Mouse (Mus musculus): ENCODE results near the gene Galnt14. TPM values are rescaled to one million over a fixed set of nuclear protein-coding genes. Genes with fewer than 3 reads are reported as not detected.

The Galnt14 gene
- total RNA-seq, 2 experiments from 2014 or later, result 19.4 to 21.8 TPM

DNA sequence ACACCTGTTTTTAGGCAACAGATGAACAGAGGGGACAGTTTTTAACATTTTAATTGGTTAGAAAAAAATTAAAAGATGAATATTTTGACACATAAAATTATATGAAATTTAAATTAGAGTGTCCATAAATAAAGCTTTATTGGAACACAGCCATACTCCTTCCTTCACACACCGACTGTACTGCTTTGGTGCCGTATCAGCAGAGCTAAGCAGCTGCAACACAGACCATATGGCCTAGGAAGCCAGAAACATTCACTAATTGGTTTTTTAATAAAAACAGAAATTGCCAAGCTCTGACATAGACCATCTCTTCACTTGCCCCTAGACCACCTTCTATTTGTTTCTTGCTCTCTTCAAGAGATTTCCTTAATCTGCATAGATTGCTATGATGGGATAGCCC is 40.2 kb downstream of the Galnt14 start:
- no peak for DNase-seq (ENCODE audit: low spot score in 2 of 2)

DNA sequence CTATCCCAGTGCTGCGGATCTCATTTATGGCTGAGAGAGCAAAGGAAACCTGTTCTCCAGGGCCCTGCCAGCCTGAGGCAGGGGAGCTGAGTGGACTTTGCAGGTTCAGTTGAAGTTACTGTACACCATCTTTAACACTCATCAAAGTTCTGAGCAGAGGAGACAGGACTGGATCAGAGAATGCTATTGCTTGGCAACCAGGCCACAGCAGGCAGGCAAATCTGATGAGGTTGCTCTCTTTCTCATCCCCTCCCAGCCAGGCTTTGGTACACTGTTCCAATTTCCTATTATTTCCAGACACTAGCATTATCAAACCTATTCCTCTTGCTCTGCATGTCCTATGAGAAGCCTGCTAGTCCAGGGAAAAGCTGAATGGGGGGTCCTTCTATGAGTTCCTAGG is 41.3 kb downstream of the Galnt14 start:
- DNase-seq (ENCODE audit: low spot score in 2 of 2), result no peak

DNA sequence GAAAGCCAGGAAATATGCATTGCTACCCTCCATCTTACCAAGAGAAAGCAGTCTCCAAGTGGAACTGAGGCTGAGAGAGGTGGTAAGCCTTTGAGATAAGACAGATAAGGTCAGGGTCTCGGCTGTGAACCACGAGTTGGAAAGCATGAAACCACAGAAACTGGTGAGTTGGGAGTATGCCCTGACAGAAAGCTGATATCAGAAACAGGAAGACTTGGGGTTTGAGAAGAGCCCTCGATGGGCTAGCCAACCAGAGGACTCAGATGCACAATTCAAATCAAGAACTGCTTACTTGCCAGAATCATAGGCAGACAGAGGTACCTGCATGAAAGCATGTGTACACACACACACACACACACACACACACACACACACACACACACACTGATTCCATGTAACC is 47.0 kb downstream of the Galnt14 start:
- DNase-seq (ENCODE audit: low spot score in 2 of 2), result no peak

DNA sequence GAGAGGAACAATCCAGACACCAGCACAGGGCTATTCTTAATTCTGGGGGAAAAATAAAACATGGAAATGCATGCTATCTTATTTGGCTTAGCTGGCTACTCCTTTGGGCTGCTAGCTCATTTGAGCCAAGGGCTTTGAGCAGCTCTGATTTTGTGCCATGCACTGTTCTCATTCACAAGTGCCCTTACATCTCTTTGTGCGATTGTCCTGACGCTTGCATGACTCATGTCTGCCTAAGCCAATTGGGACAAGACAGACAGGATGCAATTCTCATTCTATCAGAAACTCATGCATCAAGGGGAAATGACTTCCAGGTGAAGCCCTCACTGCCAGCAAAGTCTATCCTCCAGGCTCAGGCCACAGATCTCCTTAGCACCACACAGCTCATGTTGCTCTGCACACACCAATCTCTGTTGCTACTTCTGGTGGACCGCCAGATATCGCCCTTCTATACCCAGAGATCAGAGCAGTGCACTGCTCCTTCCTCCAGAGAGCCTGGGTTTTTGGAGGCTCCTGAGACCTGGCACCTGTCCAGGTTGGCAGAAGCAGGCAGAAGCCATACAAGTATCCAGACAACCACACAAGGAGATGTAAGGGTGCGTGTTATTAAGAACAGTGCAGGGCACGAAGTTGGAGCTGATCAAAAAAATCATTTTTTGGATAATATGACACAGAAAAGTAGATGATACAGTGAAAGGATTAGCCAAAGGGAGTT is 51.4 kb downstream of the Galnt14 start:
- DNase-seq (ENCODE audit: low spot score in 2 of 2), result no peak

DNA sequence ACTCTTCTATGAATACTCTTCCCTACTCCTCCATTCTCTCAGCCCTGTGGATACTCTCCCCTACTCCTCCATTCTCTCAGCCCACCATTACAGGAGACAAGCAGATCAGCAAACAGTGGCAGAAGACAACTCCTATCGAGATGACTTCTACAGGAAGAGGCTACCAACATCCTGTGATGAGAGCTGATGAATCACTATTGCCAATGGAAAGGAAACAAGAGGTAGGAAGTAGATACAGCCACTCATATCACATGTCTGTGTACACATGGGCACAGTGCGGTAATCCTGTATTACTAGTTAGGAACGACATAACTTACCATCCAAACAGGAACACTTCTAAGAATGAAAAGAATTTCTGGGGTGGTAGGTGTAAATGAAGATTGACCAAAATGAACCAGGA is 53.9 kb downstream of the Galnt14 start:
- no peak for DNase-seq (ENCODE audit: low spot score in 2 of 2)

DNA sequence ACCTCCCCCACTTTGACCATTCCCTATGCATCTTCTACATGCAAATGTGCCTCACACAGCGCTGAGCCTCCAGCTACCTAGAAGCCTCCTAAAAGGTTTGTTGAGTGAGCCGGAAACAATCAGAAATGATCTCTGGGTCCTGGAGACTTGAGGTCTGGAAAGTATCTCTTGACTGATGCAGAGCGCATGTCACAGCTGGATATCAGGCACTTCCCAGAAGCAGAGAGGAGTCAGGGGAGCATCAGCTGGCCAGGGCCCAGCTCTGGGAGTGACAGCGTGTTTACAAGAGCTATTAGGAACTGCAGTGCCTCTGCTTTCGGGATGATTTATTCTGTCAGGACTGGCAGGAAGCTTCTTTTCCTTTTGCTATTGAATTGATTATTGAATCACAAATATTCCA is 56.0 kb downstream of the Galnt14 start:
- DNase-seq (ENCODE audit: low spot score in 2 of 2), result no peak

DNA sequence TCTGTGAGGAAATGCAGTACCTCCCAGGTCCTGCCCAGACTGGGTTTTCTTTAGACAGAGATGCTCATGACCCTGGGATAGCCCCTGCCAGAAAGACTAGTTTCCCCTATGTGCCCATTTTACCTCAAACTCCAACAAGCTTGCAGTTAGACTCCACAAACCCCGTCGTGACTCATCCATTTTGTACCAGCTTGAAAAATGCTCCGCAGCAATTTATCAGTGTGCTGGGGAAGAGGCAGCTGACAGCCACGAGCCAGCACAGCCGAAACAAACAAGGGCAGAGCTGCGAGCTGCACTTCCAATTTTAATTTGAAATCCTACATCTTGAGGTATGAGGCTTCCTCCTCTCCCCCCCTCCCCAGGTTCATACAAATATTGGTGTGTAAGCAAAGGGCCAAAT is 60.9 kb downstream of the Galnt14 start:
- DNase-seq (ENCODE audit: low spot score in 2 of 2), result peak; percentile 16 to 23

DNA sequence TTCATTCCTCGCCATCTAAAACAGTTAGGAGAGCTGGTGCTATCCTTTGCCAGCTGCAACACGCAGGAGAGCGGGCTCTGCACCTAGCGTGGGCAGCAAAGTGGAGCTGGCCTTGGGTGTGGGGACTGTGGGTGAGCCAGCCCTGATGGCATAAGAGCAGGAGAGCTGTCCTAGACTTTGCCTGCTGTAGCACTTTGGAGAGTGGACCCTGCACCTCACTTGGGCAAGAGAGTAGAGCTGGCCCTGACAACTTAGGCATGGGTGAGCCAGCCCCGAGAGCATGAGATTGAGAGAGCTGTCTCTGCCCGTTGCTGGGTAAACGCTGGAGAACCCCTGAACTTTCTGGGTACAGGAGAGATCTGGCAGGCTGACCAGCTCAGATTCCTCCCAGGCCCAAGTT is 68.6 kb downstream of the Galnt14 start:
- DNase-seq (ENCODE audit: low spot score in 2 of 2), result no peak

DNA sequence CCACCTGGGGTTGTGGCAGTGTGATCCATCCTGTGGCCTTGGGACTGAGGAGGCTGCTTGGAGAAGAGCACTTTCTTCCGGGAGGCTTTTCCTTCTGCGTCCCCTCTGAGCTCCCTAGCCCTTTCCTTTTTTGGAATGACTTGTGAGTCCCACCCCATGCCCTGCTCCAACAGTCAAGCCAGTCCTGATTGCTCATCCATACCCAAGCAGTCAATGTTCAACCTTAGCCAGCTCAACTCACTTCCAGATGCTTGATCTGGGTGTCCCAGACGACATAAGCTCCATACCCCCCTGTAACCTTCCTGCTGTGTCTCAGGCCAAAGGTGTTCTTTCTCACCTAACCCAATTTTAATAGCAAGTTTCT is 70.2 kb downstream of the Galnt14 start:
- no peak for DNase-seq (ENCODE audit: low spot score in 2 of 2)

DNA sequence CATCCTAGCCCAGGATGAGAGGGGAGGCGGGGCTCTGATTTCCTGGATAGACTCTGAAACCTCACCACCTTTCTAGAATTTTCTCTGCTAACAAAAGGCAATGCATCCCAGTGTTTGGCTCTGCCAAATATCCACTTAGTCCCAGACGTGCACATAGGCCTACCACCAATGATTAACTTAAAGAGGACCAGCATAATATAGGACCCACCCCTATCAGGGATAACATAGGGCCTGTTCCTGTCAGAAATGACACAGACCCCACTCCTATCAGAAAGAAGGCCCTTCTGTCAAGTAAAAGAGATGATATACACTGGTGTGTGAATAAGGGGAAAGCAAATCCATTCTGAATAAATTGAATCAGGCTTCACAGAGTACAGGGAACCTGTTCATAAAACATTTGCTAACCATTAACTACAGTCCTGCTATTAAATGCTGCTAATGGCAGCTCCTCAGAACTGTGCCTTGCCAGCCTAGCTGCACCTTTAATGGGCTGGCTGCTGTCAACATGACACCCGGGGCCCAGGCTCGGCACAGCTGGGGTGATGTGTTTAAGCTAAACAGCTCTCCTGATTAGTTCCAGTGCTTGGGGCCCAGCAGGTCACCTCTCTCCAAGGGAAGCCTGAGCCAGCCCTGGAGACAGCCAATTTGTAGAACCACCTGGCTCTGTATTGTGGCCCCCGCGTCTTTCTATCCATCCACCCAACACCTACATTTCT is 70.7 kb downstream of the Galnt14 start:
- DNase-seq (ENCODE audit: low spot score in 2 of 2), result no peak

DNA sequence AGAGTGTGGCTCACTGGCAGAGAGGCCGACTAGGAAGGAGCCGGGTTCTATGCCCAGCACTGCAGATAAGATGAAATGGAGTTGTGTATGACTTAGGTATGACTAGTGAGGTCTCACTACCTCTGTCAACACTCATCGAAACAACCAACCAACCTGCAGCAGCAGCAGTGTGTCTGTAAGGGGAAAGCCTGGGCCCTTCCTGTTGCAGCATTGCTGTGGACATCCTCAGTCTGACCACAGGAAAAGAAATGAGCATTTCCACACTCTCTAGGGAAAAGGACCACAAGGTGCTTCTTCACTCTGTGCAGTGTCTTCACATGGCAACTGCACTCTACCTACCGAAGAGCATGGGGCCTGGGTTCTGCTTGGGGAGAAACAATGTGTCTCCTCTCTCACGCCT is 73.3 kb downstream of the Galnt14 start:
- no peak for DNase-seq (ENCODE audit: low spot score in 2 of 2)

DNA sequence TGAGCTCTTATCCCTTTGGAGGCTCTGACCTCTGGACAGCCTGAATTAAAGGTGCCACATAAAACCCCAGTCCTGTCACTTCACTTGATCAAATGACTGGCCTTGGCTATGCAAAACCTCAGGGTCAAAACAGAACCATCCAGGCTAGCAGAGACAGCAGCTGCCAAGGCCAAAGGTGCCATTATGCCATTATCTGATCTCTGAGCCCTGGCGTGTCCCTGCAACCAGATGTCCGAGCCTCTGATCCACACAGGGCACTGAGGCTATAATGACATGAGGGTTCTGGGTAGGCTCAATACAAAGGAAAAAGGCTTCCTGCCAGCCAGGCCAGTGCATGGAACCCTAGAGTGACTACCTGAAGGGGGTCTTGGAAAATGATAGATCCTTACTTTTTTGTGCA is 75.4 kb downstream of the Galnt14 start:
- DNase-seq (ENCODE audit: low spot score in 2 of 2), result no peak

DNA sequence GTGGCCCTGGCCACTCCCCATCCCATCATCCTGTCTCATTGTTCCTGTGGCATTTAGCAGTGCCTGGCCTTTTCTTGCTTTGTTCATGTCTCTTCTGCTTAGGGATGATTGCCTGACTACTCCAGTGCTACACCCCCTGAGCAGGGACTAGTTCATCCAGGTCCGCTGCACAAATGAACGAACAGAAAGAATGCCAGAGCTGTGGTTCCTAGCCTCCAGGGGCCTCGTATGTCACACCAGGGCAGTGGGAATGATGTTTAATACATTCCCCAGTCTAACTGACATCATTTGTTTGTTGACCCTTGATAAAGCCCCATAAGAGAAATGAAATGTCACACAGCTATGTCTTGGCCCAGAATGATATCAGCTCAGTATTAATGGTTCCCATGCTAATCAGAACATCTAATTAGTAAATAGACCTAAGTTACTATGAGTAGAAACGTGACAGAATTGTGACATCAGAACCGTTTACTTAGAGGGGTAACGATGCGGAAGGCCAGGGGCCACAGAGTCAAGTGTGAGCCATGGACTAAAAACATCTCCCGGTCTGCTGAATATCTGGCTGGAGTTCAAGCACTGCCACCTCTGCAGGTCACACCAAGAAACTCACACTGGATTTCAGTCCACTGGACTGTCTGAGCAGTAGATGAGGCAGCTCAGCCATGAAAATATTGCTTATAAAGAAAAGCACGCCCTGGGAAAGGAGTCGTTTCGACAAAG is 76.1 kb downstream of the Galnt14 start:
- no peak for DNase-seq (ENCODE audit: low spot score in 2 of 2)

DNA sequence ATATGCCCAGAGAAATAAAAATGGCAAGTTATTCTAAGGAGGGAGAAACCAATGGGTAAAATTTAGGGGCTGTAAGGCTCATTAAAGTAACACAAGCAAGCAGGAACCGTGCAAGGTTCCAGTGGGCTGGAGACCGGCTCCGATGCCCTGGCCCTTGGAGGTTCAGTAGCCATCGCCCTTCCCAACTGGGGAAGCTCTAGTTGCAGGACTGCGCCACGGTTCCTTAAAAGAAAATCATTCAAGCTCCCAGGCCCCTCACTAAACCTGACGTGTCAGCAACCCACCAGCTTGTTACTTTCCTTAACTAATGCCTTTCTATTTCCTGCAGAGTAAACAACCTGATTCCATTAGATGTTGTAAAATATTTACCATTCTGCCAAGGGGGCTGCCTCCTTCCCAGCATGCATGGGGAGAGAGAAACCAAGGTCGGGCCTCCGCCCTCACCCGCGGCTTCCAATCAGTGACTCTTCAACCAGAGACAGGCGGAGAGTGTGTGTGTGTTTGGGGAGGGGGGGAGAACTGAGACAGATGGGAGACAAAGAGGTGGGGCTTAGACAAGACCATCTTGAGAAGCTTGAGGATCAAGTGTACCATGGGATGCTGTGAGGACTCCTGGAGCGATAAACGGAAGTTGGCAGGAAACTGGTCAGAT is 81.9 kb downstream of the Galnt14 start:
- DNase-seq (ENCODE audit: low spot score in 2 of 2), result no peak

DNA sequence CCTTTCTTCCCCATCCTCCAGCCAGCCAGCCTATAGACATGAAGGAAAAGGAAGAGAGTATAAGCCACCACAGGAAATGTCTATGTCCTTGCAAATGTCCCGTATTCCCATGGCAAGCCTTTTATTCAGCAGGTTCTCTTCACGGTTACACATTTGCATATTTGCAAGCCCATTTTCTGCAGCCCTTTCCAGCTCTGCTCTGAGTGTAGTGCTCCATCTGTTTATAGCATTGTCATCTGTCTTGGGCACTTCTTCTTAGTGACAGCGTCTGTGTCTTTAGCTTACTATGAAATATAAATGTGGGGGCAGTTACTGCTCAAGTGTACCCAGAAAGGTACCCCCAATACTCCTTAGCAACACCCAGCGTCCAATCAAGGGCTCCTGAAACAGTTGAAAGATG is 83.3 kb downstream of the Galnt14 start:
- peak in 1 of 2 experiments; percentile 35 for DNase-seq (ENCODE audit: low spot score in 2 of 2)

DNA sequence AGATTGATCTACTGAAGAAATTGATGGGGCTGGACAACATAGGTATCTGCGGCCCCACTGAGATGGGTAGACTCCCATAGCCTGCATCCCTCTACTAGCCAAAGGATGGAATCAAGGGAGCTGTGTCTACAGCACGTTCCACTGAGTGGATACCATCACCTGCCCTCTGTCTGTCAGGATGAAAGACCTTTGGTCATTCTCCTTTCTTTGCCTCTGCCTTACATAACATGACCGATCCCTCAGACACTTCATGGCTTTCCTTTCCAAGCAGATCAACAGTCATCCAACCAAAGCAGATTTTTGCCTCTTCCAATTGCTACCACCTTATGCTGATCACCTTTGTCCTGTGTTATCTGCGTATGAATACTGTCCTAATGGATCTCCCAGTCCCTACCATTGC is 90.2 kb downstream of the Galnt14 start:
- no peak for DNase-seq (ENCODE audit: low spot score in 2 of 2)

DNA sequence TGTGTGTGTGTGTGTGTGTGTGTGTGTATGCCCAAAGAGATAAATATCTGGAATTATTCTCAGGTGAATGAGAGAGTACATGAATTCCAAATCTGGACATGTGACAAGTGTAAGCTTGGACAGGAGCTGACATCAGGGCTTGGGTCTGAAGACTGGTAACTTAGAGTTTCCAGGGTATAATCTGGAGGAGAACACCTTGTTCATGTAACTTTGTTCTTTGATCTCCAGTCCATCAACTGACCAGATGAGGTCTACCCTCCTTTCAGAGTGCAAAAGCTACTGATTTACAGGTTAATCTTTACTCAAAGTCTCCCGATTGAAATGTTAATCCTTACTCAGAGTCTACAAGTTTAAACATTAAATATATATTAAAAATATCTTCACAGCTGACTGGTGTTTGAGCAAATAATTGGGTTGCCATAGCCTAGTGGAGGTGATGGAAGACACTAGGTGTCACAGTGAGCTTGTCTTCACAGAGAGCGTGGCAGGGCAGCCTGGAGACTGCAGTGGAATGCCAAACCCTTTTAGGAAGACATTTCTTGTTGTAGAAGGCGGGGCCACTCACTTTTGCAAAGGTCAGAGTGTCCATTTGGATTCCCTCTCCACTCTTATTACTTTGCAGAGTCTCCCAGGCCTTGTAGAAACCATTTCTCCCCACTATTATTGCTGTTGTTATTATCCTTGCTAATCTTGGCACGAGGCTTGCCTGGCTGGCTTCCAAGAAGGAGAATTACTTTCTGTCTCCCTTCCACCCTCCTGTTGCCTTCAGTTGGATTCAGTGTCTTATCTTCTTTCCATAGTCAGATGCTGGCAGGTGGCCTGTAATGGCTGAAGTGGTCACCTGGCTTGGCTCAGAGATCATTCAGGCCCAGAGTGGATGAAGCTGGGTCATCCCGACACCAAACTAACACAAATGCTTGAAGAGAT is 107.4 kb downstream of the Galnt14 start:
- DNase-seq (ENCODE audit: low spot score in 2 of 2), result no peak

DNA sequence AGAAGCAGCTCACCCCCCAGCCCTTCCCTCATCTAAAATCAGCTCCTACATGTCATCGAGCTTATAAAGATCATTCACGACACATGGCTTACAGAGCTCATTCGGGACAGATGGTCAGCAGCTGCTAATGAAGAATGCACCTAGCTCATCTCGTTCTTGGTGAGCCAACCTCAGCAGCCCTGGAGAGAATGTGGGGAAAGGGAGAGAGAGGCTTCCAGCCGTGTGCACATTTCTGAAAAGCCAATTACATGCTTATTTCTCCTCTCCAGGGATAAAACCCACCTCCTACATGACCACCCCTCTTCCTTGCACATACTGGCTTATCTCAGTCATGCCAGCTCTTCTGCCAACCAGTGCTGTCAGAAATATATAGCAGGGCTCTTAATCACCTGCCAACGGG is 110.3 kb downstream of the Galnt14 start:
- DNase-seq (ENCODE audit: low spot score in 2 of 2), result no peak

DNA sequence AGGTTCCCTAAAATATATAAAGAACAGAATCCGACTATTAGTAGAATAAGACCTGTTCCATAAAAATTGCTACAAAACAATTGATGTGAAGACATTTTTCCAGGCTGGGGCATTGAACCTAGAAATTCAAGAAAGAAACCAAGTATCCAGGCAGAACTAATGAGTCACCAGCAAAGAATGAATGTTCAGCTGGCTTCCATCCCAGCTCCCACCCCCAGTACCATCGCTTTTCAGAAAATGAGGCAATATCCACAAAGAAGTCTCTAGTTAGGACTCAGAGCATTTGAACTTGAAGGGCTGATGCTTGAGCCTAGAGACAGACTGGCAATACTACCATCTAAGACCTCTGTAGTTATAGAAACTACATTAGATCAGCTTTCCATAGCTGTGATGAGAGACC is 118.2 kb downstream of the Galnt14 start:
- DNase-seq (ENCODE audit: low spot score in 2 of 2), result no peak

DNA sequence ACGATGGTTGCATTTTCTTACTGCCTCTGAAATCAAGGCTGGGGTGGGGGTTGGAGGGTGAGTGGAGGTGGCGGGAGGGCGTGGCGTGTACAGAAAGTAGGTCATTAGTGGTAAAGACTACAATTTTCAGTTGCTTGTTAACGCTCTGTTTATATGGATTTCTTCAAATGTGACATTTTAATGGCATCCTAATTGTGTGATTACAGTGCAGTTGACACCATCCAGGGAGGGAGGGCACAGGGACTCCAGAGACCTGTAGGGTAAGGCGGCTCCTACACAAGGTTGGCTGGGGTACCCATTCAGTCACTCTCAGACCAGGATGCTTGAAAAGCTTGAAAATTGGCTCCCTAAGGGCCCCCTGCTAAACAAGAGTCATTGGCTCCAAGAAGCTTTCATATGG is 122.7 kb downstream of the Galnt14 start:
- DNase-seq (ENCODE audit: low spot score in 2 of 2), result no peak

DNA sequence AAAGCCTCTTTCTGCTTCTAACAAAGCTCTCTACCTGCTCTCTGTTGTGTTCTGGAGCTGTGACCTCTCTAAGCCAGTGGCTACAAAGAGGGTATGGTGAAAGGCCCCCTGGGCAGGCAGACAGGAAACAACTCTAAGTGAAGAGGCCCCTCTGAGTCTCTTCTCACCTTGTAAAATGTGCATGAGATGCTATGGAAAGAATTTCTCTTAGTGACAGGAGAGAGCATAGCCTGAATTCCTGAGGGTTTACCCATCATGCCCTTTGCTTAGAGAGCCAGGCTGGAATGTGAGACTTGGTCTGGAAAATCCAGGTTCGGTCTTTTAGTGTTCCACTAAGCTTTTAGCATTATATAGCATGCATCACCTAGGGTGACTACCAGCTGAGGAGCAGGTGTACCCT is 136.1 kb downstream of the Galnt14 start:
- DNase-seq (ENCODE audit: low spot score in 2 of 2), result no peak

Data from layer of hippocampus, postnatal 14 days (tissue).